Mouse (Mus musculus): Measurements from ENCODE around the gene Grid2. TPM values are rescaled to one million over a fixed set of nuclear protein-coding genes. Genes with fewer than 3 reads are reported as not detected.

The Grid2 gene
- polyA plus RNA-seq, 1 experiment from 2014 or later, result 0.40 TPM

DNA sequence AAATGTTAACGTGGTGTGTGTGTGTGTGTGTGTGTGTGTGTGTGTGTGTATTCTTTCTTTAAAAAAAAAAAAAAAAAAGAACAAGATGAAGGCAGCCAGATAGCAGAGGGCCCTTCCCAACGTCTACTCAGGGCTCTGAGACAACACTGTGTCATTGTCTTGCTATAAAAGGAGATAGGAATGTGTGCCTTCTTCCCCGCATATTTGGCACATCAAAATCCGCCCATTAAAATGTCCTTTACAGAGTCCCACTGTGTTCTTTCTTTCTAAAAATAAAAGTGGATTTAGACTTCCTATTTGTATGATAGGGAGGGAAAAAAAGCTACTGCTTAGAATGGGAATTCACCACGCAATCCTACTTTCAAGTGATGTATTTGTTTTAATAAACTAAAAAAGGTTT, 691.0 kb downstream of the Grid2 start:
- no peaks in the 10 kb centered on the region for H3K4me1 ChIP-seq
- H3K27ac ChIP-seq (replicated peaks), result no peak overlapping the region
- no peaks in the 10 kb centered on the region for H3K9me3 ChIP-seq
- no peaks in the 10 kb centered on the region for H3K36me3 ChIP-seq (replicated peaks)
- 53% methylated on average over 5 of the region's 5 CpGs for WGBS
- H3K27me3 ChIP-seq (replicated peaks; ENCODE audit: low read depth, poor library complexity, severe bottlenecking), result no peaks in the 10 kb centered on the region
- no peak overlapping the region for H3K4me3 ChIP-seq
- DNase-seq (ENCODE audit: low spot score), result no peak

DNA sequence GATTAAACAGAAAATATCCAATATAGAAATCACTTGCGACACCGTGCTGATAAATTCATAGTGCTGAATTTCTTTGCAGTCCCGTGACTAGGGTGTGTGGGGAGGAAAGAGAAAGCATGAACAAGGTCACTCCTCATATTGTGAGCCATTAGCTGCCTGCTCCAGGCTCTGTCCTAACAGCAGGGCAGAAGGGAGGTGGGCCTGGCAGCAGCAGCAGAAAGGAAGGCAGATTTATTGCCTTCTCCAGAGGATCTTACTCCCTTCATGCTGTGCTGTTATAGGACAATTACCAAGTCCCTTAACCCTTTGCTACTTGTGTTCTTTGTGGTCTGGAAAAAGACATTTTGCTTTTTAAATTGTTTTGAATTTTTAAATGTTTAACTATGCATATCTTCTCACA, 708.1 kb downstream of the Grid2 start:
- Histone ChIP-seq H3K27ac (replicated peaks) (no peak overlapping the region), H3K4me1 (no peaks in the 10 kb centered on the region), H3K27me3 (replicated peaks; ENCODE audit: low read depth, poor library complexity, severe bottlenecking) (no peaks in the 10 kb centered on the region), H3K36me3 (replicated peaks) (no peaks in the 10 kb centered on the region), H3K4me3 (no peak overlapping the region), H3K9me3 (no peaks in the 10 kb centered on the region)
- 83% methylated on average over 3 of the region's 3 CpGs for WGBS
- DNase-seq (ENCODE audit: low spot score), result no peak

DNA sequence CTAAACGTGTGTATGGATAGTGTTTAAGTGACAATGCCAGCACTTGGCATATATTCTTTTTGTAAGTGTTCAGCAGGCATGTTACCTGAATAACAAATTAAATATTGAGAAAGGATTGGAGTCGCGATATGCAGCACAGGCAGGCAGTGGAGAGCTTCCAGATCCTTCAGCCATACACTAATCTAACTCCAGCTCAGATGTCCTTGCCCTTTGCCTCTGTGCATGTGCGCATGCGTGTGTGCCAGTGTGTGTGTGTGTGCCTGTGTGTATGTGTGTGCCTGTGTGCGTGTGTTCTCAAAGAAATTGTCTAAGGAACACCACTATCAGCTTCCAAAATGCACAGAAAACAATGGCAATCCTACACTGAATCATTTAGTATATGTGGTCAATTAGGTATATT, 708.6 kb downstream of the Grid2 start:
- H3K9me3 ChIP-seq, result no peaks in the 10 kb centered on the region
- H3K4me3 ChIP-seq, result no peak overlapping the region
- no peaks in the 10 kb centered on the region for H3K36me3 ChIP-seq (replicated peaks)
- DNase-seq (ENCODE audit: low spot score), result no peak
- H3K27ac ChIP-seq (replicated peaks), result no peak overlapping the region
- no peaks in the 10 kb centered on the region for H3K27me3 ChIP-seq (replicated peaks; ENCODE audit: low read depth, poor library complexity, severe bottlenecking)
- H3K4me1 ChIP-seq, result no peaks in the 10 kb centered on the region
- 89% methylated on average over 6 of the region's 6 CpGs for WGBS

DNA sequence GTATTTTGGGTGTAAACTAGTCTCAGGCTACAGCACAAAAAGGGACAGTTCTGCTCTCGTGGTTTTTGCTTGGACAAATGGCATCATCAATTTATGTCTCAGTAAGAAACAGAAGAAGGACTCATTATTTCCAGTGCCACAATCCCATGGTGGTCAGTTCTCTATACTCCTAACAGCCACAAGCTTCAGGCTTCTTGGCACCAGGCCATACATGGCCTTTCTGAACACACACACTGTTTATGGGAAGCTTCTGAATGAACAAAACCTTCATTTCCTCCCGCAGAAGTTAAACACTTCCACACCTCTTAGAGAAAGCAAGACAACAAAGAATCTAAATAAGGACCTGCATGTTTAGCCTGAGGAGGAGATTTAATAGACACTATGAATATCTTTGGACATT, 709.1 kb downstream of the Grid2 start:
- DNase-seq (ENCODE audit: low spot score), result no peak
- Histone ChIP-seq H3K9me3 (no peaks in the 10 kb centered on the region), H3K27ac (replicated peaks) (no peak overlapping the region), H3K27me3 (replicated peaks; ENCODE audit: low read depth, poor library complexity, severe bottlenecking) (no peaks in the 10 kb centered on the region), H3K36me3 (replicated peaks) (no peaks in the 10 kb centered on the region), H3K4me1 (no peaks in the 10 kb centered on the region), H3K4me3 (no peak overlapping the region)
- WGBS, result 74% methylated on average over 2 of the region's 2 CpGs

DNA sequence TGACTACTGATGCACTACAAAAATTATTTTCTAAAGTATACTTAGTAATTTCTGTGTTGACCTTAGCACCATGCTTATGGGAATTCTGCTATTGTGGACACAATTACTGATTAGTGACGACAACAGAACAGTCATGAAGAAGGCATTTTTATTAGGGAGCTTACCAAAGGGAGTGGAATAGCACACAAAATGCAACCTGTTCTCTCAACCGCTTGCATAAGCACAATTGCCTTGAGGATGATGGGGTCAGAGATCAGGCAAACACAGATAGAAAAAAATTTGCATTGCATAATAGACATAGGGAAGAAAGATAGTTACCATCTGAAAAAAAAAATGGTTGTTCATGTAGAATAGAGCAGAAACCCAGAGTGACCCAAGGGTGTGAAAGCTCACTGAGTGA, 790.4 kb downstream of the Grid2 start:
- DNase-seq (ENCODE audit: low spot score), result no peak
- WGBS, result 84% methylated on average over 2 of the region's 2 CpGs
- Histone ChIP-seq H3K27ac (replicated peaks) (no peak overlapping the region), H3K9me3 (no peaks in the 10 kb centered on the region), H3K27me3 (replicated peaks; ENCODE audit: low read depth, poor library complexity, severe bottlenecking) (no peaks in the 10 kb centered on the region), H3K36me3 (replicated peaks) (no peaks in the 10 kb centered on the region), H3K4me3 (no peak overlapping the region), H3K4me1 (no peaks in the 10 kb centered on the region)

DNA sequence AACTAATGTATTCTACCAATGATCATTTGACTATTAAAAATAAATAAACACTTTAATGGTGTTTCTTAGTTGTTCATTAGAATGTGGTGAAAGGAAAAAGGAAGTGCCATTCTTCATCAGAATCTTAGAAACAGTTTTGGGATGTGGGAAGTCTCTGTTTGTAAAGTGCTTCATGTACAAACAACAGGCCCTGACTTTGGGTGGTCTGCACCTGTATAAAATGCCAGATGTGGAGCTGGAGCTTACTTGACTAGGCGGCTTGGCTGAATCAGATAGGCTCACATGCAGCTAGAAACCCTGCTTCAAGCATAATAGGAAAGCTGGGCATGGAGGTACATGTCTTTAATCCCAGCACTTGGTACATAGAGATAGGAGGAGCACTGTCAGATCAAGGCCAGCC, 791.1 kb downstream of the Grid2 start:
- no peaks in the 10 kb centered on the region for H3K4me1 ChIP-seq
- no peak overlapping the region for H3K27ac ChIP-seq (replicated peaks)
- H3K9me3 ChIP-seq, result no peaks in the 10 kb centered on the region
- DNase-seq (ENCODE audit: low spot score), result no peak
- H3K36me3 ChIP-seq (replicated peaks), result no peaks in the 10 kb centered on the region
- H3K27me3 ChIP-seq (replicated peaks; ENCODE audit: low read depth, poor library complexity, severe bottlenecking), result no peaks in the 10 kb centered on the region
- 77% methylated on average over 1 of the region's 1 CpGs for WGBS
- no peak overlapping the region for H3K4me3 ChIP-seq

DNA sequence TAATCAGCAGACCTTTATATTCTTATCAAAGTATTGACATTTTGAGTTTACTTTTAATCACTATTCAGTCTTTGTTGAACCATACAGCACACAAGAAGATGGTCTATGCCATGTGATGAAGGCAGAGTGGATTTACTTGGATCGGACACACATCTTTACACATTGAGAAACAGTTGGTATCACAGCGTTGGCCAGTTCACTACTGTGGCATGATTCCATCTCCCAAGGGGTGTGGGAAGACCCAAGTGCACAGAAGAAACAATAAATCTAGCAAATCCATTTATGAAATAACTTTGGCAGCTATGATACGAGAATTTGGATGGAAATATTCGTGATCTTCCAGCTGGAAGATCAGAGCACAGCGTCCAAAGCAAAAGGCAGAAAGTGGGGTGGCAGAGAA, 792.3 kb downstream of the Grid2 start:
- no peak overlapping the region for H3K27ac ChIP-seq (replicated peaks)
- WGBS, result 90% methylated on average over 5 of the region's 5 CpGs
- H3K4me3 ChIP-seq, result no peak overlapping the region
- H3K27me3 ChIP-seq (replicated peaks; ENCODE audit: low read depth, poor library complexity, severe bottlenecking), result no peaks in the 10 kb centered on the region
- H3K9me3 ChIP-seq, result no peaks in the 10 kb centered on the region
- no peak for DNase-seq (ENCODE audit: low spot score)
- H3K4me1 ChIP-seq, result no peaks in the 10 kb centered on the region
- no peaks in the 10 kb centered on the region for H3K36me3 ChIP-seq (replicated peaks)

DNA sequence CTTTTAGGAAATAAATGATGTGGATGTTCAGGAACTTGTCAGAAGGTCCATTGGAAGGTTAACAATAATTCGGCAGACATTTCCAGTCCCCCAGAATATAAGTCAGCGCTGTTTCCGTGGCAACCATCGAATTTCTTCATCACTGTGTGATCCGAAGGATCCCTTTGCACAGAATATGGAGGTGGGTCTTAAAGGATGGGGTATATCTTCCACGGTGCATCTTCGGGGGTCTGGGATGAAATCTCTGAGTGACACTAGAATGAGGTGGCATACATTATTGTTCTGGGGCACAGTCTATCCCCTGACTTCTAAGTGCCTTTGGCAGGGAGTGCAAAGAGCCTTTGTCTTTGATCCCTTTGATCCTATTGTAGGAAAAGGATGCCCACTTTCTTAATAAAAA, 808.2 kb downstream of the Grid2 start:
- Histone ChIP-seq H3K27me3 (replicated peaks; ENCODE audit: low read depth, poor library complexity, severe bottlenecking) (no peaks in the 10 kb centered on the region), H3K9me3 (no peaks in the 10 kb centered on the region), H3K36me3 (replicated peaks) (no peaks in the 10 kb centered on the region), H3K4me3 (no peak overlapping the region), H3K27ac (replicated peaks) (no peak overlapping the region), H3K4me1 (no peaks in the 10 kb centered on the region)
- WGBS, result 88% methylated on average over 7 of the region's 7 CpGs
- no peak for DNase-seq (ENCODE audit: low spot score)

DNA sequence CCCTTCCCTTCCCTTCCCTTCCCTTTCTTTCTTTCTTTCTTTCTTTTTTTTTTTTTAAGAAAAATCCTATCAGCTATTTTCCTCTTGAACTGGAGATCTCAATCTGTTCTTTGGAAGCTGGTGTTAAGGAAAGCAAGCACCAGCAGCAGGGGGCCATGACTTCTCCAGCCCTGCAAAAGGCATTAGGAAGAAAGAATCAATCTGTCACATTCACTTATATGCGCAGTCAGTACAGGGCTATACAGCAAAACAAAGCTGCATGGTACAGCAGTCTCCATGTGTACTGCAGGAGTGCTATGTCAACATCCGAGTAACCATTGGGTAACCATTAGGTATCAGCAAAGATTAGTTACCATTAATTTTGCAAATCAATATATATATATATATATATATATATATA, 809.0 kb downstream of the Grid2 start:
- no peaks in the 10 kb centered on the region for H3K36me3 ChIP-seq (replicated peaks)
- H3K4me3 ChIP-seq, result no peak overlapping the region
- DNase-seq (ENCODE audit: low spot score), result no peak
- no peaks in the 10 kb centered on the region for H3K4me1 ChIP-seq
- 73% methylated on average over 2 of the region's 2 CpGs for WGBS
- H3K27ac ChIP-seq (replicated peaks), result no peak overlapping the region
- H3K27me3 ChIP-seq (replicated peaks; ENCODE audit: low read depth, poor library complexity, severe bottlenecking), result no peaks in the 10 kb centered on the region
- H3K9me3 ChIP-seq, result no peaks in the 10 kb centered on the region

DNA sequence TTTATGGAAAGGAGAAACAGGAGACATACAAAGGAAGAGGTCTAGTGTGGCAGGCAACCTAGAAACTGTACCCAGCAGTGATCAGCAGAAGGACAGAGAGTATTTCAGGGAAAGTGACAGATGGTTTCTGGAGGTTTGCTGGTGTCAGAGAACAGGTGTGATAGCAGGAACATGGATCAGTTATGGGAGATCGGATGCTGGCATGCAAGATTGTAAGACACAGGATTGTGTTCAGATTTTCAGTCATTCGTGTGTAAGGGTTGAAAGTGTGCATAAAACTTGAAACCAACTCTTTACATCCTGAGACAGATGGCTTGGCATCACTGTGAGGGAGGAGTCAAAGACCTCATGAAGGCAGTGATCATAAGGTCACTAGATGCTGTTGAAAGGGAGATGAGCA, 817.7 kb downstream of the Grid2 start:
- 72% methylated on average over 2 of the region's 2 CpGs for WGBS
- no peak for DNase-seq (ENCODE audit: low spot score)

DNA sequence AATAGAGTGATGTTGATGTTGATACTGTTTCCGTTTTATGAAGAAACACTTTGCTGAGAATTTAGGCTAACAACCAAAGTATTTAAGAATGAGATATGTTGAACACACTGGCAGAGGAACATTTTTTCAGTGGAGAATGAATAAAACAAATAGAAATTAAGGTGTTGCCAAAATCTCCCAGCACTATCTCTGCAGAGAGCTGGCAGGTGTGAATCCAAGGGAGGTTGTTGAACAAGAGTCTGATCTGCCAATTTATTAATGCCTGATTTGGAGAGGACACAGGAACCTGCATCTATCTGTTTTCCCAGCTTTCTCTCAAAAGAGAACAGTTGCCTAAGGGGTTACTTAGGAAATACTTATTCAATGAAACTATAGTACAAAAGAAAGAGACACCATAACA, 822.2 kb downstream of the Grid2 start:
- H3K4me3 ChIP-seq, result no peak overlapping the region
- no peaks in the 10 kb centered on the region for H3K27me3 ChIP-seq (replicated peaks; ENCODE audit: low read depth, poor library complexity, severe bottlenecking)
- no peak overlapping the region for H3K27ac ChIP-seq (replicated peaks)
- H3K9me3 ChIP-seq, result no peaks in the 10 kb centered on the region
- DNase-seq (ENCODE audit: low spot score), result no peak
- 94% methylated on average over 1 of the region's 1 CpGs for WGBS
- no peaks in the 10 kb centered on the region for H3K36me3 ChIP-seq (replicated peaks)
- H3K4me1 ChIP-seq, result no peaks in the 10 kb centered on the region

More for the DNA sequence above, 817.7 kb downstream of the Grid2 start:
- Histone ChIP-seq H3K36me3 (replicated peaks) (no peaks in the 10 kb centered on the region), H3K27ac (replicated peaks) (no peak overlapping the region), H3K4me3 (no peak overlapping the region), H3K27me3 (replicated peaks; ENCODE audit: low read depth, poor library complexity, severe bottlenecking) (no peaks in the 10 kb centered on the region), H3K9me3 (no peaks in the 10 kb centered on the region), H3K4me1 (no peaks in the 10 kb centered on the region)

DNA sequence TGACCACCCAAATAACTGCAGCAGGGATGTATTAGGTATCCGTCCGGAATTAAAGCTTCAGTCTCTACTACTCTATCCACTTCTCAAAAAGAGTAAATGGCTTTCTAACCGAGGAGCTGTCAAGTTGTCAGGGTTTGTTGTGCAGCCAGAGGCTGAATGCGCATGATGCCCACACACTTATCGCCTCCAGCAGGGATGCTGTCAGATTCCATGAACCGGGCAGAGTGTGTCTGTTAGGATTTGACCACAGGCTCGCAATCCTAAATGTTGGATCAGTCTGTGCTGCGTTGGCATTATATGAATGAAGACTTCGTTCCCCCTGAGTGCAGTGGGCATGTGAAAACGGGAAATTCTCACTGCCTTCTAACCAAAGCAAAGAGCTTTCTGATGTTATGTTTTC, 843.0 kb downstream of the Grid2 start:
- Histone ChIP-seq H3K36me3 (replicated peaks) (no peaks in the 10 kb centered on the region), H3K27me3 (replicated peaks; ENCODE audit: low read depth, poor library complexity, severe bottlenecking) (no peaks in the 10 kb centered on the region), H3K27ac (replicated peaks) (no peak overlapping the region), H3K4me3 (no peak overlapping the region), H3K9me3 (no peaks in the 10 kb centered on the region), H3K4me1 (no peaks in the 10 kb centered on the region)
- DNase-seq (ENCODE audit: low spot score), result no peak
- 76% methylated on average over 10 of the region's 10 CpGs for WGBS

DNA sequence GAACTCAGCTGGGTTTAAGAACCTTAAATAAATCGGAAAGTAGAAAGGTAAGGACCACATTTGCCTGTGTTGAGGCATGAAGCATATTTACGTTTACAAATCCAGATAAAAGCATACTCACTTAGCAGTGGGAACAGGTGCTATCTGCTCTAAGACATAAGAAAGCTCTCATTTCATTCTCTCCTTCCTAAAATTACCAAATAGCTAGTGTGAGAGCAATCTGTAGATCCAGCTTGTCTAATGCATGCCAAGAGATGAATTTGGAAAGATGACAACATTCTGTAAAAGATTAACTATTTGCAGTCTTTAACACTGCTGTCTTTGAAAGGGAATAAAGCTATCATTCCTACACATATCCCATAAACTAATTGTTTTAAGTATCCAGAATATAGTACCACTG, 858.9 kb downstream of the Grid2 start:
- Histone ChIP-seq H3K27ac (replicated peaks) (no peak overlapping the region), H3K4me3 (no peak overlapping the region), H3K9me3 (no peaks in the 10 kb centered on the region), H3K36me3 (replicated peaks) (no peaks in the 10 kb centered on the region), H3K4me1 (no peaks in the 10 kb centered on the region), H3K27me3 (replicated peaks; ENCODE audit: low read depth, poor library complexity, severe bottlenecking) (no peaks in the 10 kb centered on the region)
- 86% methylated on average over 2 of the region's 2 CpGs for WGBS
- no peak for DNase-seq (ENCODE audit: low spot score)

DNA sequence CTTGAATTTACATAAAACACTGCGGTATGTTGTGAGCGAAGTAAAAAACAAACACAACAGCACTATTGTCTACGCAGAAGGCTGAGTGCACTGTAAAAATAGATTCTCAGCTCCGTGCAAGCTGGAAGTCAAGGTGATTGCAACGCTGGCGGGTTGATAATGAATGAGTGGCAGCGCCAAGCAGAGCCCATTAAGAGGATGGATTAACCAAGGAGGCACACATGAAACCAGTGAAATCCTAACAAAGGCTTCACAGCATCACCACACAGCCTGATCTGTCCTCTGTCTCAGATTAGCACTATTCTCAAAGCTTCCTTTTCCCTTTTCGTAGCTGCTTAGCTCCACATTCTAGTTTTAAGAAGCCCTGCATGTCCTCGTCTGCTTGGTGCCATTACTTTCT, 880.6 kb downstream of the Grid2 start:
- DNase-seq (ENCODE audit: low spot score), result no peak
- no peaks in the 10 kb centered on the region for H3K4me1 ChIP-seq

More for the DNA sequence above, 880.6 kb downstream of the Grid2 start:
- no peak overlapping the region for H3K27ac ChIP-seq (replicated peaks)
- no peaks in the 10 kb centered on the region for H3K36me3 ChIP-seq (replicated peaks)
- H3K4me3 ChIP-seq, result no peak overlapping the region
- 87% methylated on average over 9 of the region's 9 CpGs for WGBS
- no peaks in the 10 kb centered on the region for H3K27me3 ChIP-seq (replicated peaks; ENCODE audit: low read depth, poor library complexity, severe bottlenecking)
- no peaks in the 10 kb centered on the region for H3K9me3 ChIP-seq

All from embryonic facial prominence, embryonic 10.5 days (tissue).